Mouse (Mus musculus): ENCODE results near the gene 4930558K02Rik. TPM values are rescaled to one million over a fixed set of nuclear protein-coding genes. Genes with fewer than 3 reads are reported as not detected.

The 4930558K02Rik gene
- polyA plus RNA-seq, 1 experiment: not detected

DNA sequence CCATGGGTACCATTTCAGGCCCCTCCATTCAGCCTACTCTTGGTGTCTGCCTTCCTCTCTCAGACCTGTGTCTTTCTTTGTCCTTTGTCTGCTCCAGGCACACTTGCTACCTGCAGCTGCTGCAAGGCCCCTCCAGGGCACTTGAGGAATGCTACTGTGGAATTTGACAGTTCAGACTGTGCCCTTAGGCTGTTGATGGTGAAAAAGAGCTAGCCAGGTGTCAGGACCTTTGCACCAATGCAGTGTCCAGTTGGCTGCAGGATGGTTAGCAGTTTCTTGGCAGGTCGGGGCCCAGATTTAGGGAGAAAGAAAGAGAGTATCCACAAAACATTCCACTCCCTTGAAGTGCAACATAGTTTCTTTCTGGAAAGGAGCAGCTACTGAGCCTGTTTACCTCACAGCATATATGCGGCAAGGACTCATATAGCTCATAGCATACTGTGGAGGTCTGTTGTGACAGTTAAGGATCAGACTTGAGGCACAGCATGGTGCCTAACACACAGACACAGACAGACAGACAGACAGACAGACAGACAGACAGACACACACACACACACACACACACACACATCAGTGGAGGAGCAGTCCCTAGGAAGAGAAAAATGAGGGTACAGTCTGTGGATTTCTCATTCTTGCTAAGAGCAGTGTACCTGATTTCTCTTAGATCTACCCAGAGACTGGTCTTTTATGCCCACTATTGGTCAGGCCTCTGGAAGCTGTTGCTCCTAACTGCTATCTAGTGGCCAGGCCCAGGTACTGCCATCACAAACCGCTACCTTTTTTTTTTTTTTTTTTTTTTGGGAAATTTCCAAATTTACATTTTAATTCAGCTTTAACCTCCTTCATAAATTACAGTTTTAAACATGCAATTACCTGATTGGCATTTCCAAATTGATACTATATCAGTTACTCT lies 16.7 kb downstream of the 4930558K02Rik start:
- no peak for DNase-seq (ENCODE audit: low read depth, low spot score)
- 49% methylated on average over 3 of the region's 3 CpGs for WGBS

- DNase-seq (ENCODE audit: low read depth, low spot score): no peak
- 74% methylated on average over 19 of the region's 19 CpGs for WGBS
Observed at GRCm38 (mm10) chr1:161957964-161958950, 21.2 kb downstream of the 4930558K02Rik start.

DNA sequence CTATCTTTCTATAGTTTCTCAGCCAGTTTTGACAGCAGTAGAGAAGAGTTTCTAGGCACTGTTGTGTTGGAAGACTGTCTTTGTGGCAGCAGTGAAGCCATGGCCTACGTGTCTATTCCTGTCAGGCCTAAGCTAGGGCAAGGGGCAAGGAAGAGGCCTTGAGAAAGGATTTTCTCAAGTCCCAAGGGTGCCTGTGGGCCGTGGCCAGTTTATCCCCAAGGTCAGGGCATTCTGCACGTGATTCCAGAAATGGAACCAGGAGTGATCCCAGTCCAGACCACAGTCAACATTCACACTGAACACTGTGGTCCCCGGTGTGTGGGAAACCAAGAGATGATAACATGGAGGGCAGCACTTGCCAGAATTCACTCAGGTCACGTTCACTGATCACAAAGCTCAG lies 23.6 kb downstream of the 4930558K02Rik start:
- WGBS: 65% methylated on average over 5 of the region's 5 CpGs
- DNase-seq (ENCODE audit: low read depth, low spot score): no peak

- no peak for DNase-seq (ENCODE audit: low read depth, low spot score)
- WGBS: 41% methylated on average over 1 of the region's 1 CpGs
Observed at GRCm38 (mm10) chr1:161952599-161952998, 26.8 kb downstream of the 4930558K02Rik start.

DNA sequence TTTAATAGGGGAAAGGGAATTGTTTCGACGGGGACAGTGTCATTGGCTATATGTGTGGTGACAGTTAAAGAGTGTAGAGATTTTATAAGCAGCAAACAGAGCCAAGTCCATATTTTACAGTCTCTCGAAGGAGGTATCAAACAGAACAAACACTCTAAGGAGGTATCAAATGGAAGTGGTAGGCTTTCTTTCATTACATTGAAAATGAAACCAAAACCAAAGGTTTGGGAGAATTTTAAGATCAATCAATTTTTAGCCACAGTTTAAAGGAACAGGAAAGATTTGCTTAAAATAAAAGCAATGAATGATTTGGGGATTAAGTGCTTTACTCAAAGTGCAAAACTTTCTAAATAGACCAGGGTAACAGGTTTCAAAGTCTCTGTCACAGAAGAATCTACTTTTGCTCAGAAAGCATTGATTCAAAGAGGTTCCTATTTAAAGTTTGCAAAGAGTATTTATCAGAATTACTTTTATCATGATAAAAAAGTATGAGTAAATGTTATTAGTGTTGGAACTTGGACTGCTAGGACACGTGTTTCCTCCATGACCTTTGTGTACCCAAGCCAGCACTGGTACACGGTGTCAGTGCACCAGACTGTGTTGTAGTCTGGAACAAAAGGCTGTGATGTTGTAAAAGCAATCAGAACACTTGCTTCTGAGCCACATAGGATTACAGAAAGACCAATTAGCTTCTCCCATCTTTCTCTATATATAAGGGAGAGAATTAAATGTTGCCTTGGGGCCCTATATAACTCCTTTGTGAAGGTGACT lies 28.2 kb downstream of the 4930558K02Rik start:
- DNase-seq (ENCODE audit: low read depth, low spot score): no peak
- 23% methylated on average over 5 of the region's 5 CpGs for WGBS

GRCm38 (mm10) chr1:161942082-161942481 lies 37.4 kb downstream of the 4930558K02Rik start:
- DNase-seq (ENCODE audit: low read depth, low spot score): no peak
- WGBS: 78% methylated on average over 2 of the region's 2 CpGs

- 75% methylated on average over 4 of the region's 4 CpGs for WGBS
- no peak for DNase-seq (ENCODE audit: low read depth, low spot score)
Observed at GRCm38 (mm10) chr1:161932286-161932685, 47.1 kb downstream of the 4930558K02Rik start.

DNA sequence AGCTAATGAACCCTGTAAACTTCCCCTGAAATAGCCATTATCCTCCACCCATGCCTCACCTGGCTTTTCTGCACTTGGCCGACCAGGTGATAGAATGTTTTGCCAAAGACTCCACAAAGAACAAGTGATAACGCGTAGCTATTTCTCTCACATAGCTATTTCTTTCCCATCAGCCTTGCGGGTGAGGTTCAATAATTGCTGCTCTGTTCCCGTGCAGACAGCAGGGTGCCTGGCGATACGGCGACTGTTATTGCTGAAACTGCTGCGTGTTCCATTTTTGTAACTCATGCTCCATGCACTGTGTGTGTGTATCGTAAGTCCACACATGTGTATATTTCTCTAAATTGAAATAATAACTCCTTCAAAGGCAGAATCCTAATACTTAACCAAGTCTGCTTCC lies 47.6 kb downstream of the 4930558K02Rik start:
- DNase-seq (ENCODE audit: low read depth, low spot score): no peak
- 85% methylated on average over 10 of the region's 10 CpGs for WGBS

DNA sequence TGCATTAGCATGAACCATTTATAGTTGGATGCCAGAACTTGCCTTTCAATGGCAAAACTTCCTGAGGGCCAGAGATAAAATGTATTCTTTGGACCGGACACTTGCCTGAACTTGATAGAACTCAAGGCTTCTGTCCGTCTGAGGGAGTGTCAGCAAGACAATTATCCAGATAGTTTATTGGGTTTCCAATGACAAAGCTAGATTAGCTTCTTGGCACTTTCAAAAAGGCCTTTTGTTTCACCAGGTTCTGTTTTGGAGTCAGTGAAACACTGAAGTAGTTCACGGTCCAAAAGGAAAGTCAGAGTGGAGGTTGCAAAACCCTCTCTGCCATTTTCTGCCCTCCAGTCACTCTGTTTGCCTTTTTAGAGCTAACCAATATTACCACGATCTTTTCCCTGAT lies 48.1 kb downstream of the 4930558K02Rik start:
- WGBS: 51% methylated on average over 4 of the region's 4 CpGs

GRCm38 (mm10) chr1:161927976-161928375 lies 51.5 kb downstream of the 4930558K02Rik start:
- WGBS: 76% methylated on average over 2 of the region's 2 CpGs
- DNase-seq (ENCODE audit: low read depth, low spot score): no peak

More for the DNA sequence above, 48.1 kb downstream of the 4930558K02Rik start:
- no peak for DNase-seq (ENCODE audit: low read depth, low spot score)

GRCm38 (mm10) chr1:161925281-161925805 lies 54.1 kb downstream of the 4930558K02Rik start:
- 80% methylated on average over 13 of the region's 13 CpGs for WGBS
- no peak for DNase-seq (ENCODE audit: low read depth, low spot score)

DNA sequence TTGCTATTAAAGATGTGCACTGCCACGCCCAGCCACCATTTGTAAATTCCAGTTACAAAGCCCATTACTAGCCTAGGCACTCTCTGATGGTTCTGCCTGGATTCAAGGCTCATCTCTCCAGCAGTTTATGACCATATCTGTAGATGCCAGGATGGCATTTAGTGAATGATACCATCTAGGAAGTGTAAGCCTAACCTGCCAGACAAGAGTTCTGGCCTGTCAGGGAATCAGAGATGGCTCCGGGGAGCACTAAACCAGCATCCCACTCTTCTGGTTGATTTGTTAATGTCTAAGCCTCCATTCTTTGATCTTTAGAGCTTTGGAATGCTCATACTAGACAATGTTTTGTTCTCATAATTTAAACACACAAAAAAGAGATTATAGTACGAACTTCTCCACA lies 55.1 kb downstream of the 4930558K02Rik start:
- no peak for DNase-seq (ENCODE audit: low read depth, low spot score)
- WGBS: 80% methylated on average over 3 of the region's 3 CpGs

DNA sequence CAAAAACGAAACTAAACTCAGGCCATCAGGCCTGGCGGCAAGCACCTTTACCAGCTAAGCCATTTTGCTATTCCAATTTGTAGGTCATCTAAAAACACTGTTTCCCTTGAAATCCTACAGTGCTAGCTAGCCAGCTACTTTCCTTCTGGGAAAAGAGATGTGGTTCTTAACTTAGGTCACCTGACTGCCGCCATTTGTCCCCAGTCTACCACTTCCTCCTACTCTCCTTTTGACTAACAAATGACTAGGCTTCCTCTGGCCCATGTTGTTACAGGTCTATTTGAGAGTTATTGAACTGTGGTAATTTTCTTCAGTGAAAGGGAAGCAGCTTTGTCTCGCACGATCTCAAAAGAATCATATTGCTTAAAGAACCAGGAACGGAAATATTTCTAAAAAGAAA lies 57.5 kb downstream of the 4930558K02Rik start:
- DNase-seq (ENCODE audit: low read depth, low spot score): no peak
- 80% methylated on average over 6 of the region's 6 CpGs for WGBS

- DNase-seq (ENCODE audit: low read depth, low spot score): no peak
Observed at GRCm38 (mm10) chr1:161920475-161921454, 58.7 kb downstream of the 4930558K02Rik start.

GRCm38 (mm10) chr1:161919594-161919993 lies 59.8 kb downstream of the 4930558K02Rik start:
- 96% methylated on average over 2 of the region's 2 CpGs for WGBS
- DNase-seq (ENCODE audit: low read depth, low spot score): no peak

More at GRCm38 (mm10) chr1:161920475-161921454, 58.7 kb downstream of the 4930558K02Rik start:
- WGBS: 91% methylated on average over 9 of the region's 9 CpGs

DNA sequence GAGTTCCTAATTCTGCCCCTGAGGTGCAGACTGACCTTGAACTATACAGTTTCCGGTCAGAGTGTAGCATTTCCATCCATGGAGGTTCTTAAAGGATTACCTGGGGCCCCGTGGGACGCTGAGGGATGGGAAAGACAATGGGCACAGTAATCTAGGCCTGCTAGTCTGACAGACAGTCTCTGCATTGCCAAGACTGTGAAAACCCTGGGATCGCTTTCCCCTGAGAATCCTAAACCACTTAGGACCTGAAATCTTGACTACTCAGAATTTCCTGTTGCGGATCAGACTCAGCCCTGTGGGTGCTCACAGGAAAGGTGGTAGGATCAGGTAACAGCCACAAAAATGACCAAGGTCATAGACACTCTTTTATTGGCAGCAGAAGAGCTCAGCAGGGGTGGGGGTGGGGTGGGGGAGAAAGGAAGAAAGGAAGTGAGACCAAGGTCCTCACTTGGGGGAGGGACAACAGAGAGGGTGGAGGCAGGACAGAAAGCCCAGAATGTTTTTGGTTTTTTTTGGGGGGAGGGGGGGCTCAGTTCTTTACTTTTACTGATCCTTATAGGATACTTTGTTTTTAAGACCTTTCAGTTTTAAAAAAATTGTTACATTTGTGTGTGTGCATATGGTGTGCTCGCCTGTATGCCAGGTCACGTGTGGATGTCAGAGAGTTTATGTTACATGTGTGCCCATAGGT lies 60.6 kb downstream of the 4930558K02Rik start:
- no peak for DNase-seq (ENCODE audit: low read depth, low spot score)
- 64% methylated on average over 7 of the region's 7 CpGs for WGBS

- 83% methylated on average over 3 of the region's 3 CpGs for WGBS
- no peak for DNase-seq (ENCODE audit: low read depth, low spot score)
Observed at GRCm38 (mm10) chr1:161917940-161918484, 61.4 kb downstream of the 4930558K02Rik start.

All from large intestine, adult 2 months (tissue).